Mouse (Mus musculus): ENCODE measurements around the gene Klk12. TPM values are rescaled to one million over a fixed set of nuclear protein-coding genes. Genes with fewer than 3 reads are reported as not detected.

The Klk12 gene
- 0.25 TPM in 1 of 2 replicates, not detected in the other for polyA plus RNA-seq (2015; fragmentation: Nextera tagmentation; extraction: Ambion mirVana)

- H3K36me3 ChIP-seq: no peaks in the 10 kb centered on the region
- H3K9ac ChIP-seq: no peak within 1 kb of the TSS
- H3K9me3 ChIP-seq: no peaks in the 10 kb centered on the region
- no peak within 1 kb of the TSS for H3K4me3 ChIP-seq
- 74% methylated on average over 4 of the region's 4 CpGs for WGBS
- H3K4me1 ChIP-seq: no peaks in the 10 kb centered on the region
- ATAC-seq (ENCODE audit: insufficient number of reproducible peaks, insufficient read depth, low FRiP score, low TSS enrichment, low read depth): no peak
- no peak within 1 kb of the TSS for H3K4me2 ChIP-seq
- no peak within 1 kb of the TSS for H3K27ac ChIP-seq
- no peaks in the 10 kb centered on the region for H3K27me3 ChIP-seq
These were observed at the start of gene Klk12 for GRCm38 (mm10) chr7:43768597-43768996. Gene Klk12, plus strand, starts transcription at chr7:43768897.

GRCm38 (mm10) chr7:43747788-43748187, 20.9 kb upstream of the Klk12 start:
- Histone ChIP-seq H3K9ac (no peak overlapping the region), H3K4me2 (no peak overlapping the region), H3K36me3 (no peaks in the 10 kb centered on the region), H3K27me3 (no peaks in the 10 kb centered on the region), H3K4me3 (no peak overlapping the region), H3K4me1 (no peaks in the 10 kb centered on the region), H3K9me3 (no peaks in the 10 kb centered on the region), H3K27ac (no peak overlapping the region)
- WGBS: 66% methylated on average over 1 of the region's 1 CpGs
- no peak for ATAC-seq (ENCODE audit: insufficient number of reproducible peaks, insufficient read depth, low FRiP score, low TSS enrichment, low read depth)

GRCm38 (mm10) chr7:43752806-43753205, 15.9 kb upstream of the Klk12 start:
- H3K4me3 ChIP-seq: no peak overlapping the region
- no peaks in the 10 kb centered on the region for H3K36me3 ChIP-seq
- H3K4me1 ChIP-seq: no peaks in the 10 kb centered on the region
- H3K4me2 ChIP-seq: no peak overlapping the region
- H3K9ac ChIP-seq: no peak overlapping the region
- no peaks in the 10 kb centered on the region for H3K9me3 ChIP-seq
- H3K27me3 ChIP-seq: no peaks in the 10 kb centered on the region
- H3K27ac ChIP-seq: no peak overlapping the region
- 62% methylated on average over 2 of the region's 2 CpGs for WGBS
- no peak for ATAC-seq (ENCODE audit: insufficient number of reproducible peaks, insufficient read depth, low FRiP score, low TSS enrichment, low read depth)

GRCm38 (mm10) chr7:43766484-43766883, 2.2 kb upstream of the Klk12 start:
- no peaks in the 10 kb centered on the region for H3K4me1 ChIP-seq
- WGBS: 43% methylated on average over 8 of the region's 8 CpGs
- H3K36me3 ChIP-seq: no peaks in the 10 kb centered on the region
- no peak for ATAC-seq (ENCODE audit: insufficient number of reproducible peaks, insufficient read depth, low FRiP score, low TSS enrichment, low read depth)
- no peaks in the 10 kb centered on the region for H3K27me3 ChIP-seq
- no peak overlapping the region for H3K4me3 ChIP-seq
- H3K9me3 ChIP-seq: no peaks in the 10 kb centered on the region
- H3K4me2 ChIP-seq: no peak overlapping the region
- H3K9ac ChIP-seq: no peak overlapping the region
- no peak overlapping the region for H3K27ac ChIP-seq

- no peak for ATAC-seq (ENCODE audit: insufficient number of reproducible peaks, insufficient read depth, low FRiP score, low TSS enrichment, low read depth)
- WGBS: 92% methylated on average over 8 of the region's 8 CpGs
- Histone ChIP-seq H3K4me3 (no peak overlapping the region), H3K27ac (no peak overlapping the region), H3K9me3 (no peaks in the 10 kb centered on the region), H3K36me3 (no peaks in the 10 kb centered on the region), H3K4me2 (no peak overlapping the region), H3K9ac (no peak overlapping the region), H3K4me1 (no peaks in the 10 kb centered on the region), H3K27me3 (no peaks in the 10 kb centered on the region)
These were observed 939 bp downstream of the Klk12 start for GRCm38 (mm10) chr7:43769636-43770035.

GRCm38 (mm10) chr7:43770701-43771100, 2.0 kb downstream of the Klk12 start:
- ATAC-seq (ENCODE audit: insufficient number of reproducible peaks, insufficient read depth, low FRiP score, low TSS enrichment, low read depth): no peak
- Histone ChIP-seq H3K4me1 (no peaks in the 10 kb centered on the region), H3K4me3 (no peak overlapping the region), H3K9me3 (no peaks in the 10 kb centered on the region), H3K9ac (no peak overlapping the region), H3K27me3 (no peaks in the 10 kb centered on the region), H3K4me2 (no peak overlapping the region), H3K36me3 (no peaks in the 10 kb centered on the region), H3K27ac (no peak overlapping the region)
- 93% methylated on average over 10 of the region's 10 CpGs for WGBS

- H3K27ac ChIP-seq: no peak overlapping the region
- no peaks in the 10 kb centered on the region for H3K36me3 ChIP-seq
- no peaks in the 10 kb centered on the region for H3K9me3 ChIP-seq
- H3K9ac ChIP-seq: no peak overlapping the region
- no peak overlapping the region for H3K4me2 ChIP-seq
- H3K27me3 ChIP-seq: no peaks in the 10 kb centered on the region
- no peak overlapping the region for H3K4me3 ChIP-seq
- no peak for ATAC-seq (ENCODE audit: insufficient number of reproducible peaks, insufficient read depth, low FRiP score, low TSS enrichment, low read depth)
- no peaks in the 10 kb centered on the region for H3K4me1 ChIP-seq
- WGBS: 93% methylated on average over 6 of the region's 6 CpGs
These were observed 3.2 kb downstream of the Klk12 start for GRCm38 (mm10) chr7:43771916-43772315.

- Histone ChIP-seq H3K9ac (no peak overlapping the region), H3K4me3 (no peak overlapping the region), H3K36me3 (no peaks in the 10 kb centered on the region), H3K9me3 (no peaks in the 10 kb centered on the region), H3K27ac (no peak overlapping the region), H3K27me3 (no peaks in the 10 kb centered on the region), H3K4me1 (no peaks in the 10 kb centered on the region), H3K4me2 (no peak overlapping the region)
- no peak for ATAC-seq (ENCODE audit: insufficient number of reproducible peaks, insufficient read depth, low FRiP score, low TSS enrichment, low read depth)
- 80% methylated on average over 3 of the region's 3 CpGs for WGBS
These were observed 4.2 kb downstream of the Klk12 start for GRCm38 (mm10) chr7:43772901-43773300.

GRCm38 (mm10) chr7:43774364-43774763, 5.7 kb downstream of the Klk12 start, which contains the start of gene Klk11:
Gene Klk11, plus strand, starts transcription at chr7:43774604.
- Histone ChIP-seq H3K27me3 (no peaks in the 10 kb centered on the region), H3K9me3 (no peaks in the 10 kb centered on the region), H3K27ac (peak within 1 kb of the TSS; percentile 69), H3K36me3 (no peaks in the 10 kb centered on the region), H3K4me2 (no peak within 1 kb of the TSS), H3K4me3 (no peak within 1 kb of the TSS), H3K4me1 (no peaks in the 10 kb centered on the region), H3K9ac (no peak within 1 kb of the TSS; the same call in 1 of the 2 replicates)
- no peak for ATAC-seq (ENCODE audit: insufficient number of reproducible peaks, insufficient read depth, low FRiP score, low TSS enrichment, low read depth)
- WGBS: 88% methylated on average over 5 of the region's 5 CpGs

- Histone ChIP-seq H3K9ac (no peak overlapping the region; the same call in 1 of the 2 replicates), H3K4me2 (no peak overlapping the region), H3K36me3 (no peaks in the 10 kb centered on the region), H3K27ac (peak overlapping the region; percentile 69), H3K4me3 (no peak overlapping the region), H3K27me3 (no peaks in the 10 kb centered on the region), H3K4me1 (no peaks in the 10 kb centered on the region), H3K9me3 (no peaks in the 10 kb centered on the region)
- ATAC-seq (ENCODE audit: insufficient number of reproducible peaks, insufficient read depth, low FRiP score, low TSS enrichment, low read depth): no peak
- WGBS: 41% methylated on average over 6 of the region's 6 CpGs
These were observed 6.1 kb downstream of the Klk12 start for GRCm38 (mm10) chr7:43774802-43775201.

- WGBS: 45% methylated on average over 6 of the region's 7 CpGs
- no peak for ATAC-seq (ENCODE audit: insufficient number of reproducible peaks, insufficient read depth, low FRiP score, low TSS enrichment, low read depth)
These were observed 6.8 kb downstream of the Klk12 start for GRCm38 (mm10) chr7:43775311-43776057.

GRCm38 (mm10) chr7:43776506-43776905, 7.8 kb downstream of the Klk12 start:
- H3K27me3 ChIP-seq: no peaks in the 10 kb centered on the region
- H3K4me3 ChIP-seq: no peak overlapping the region
- no peaks in the 10 kb centered on the region for H3K9me3 ChIP-seq
- no peaks in the 10 kb centered on the region for H3K36me3 ChIP-seq
- H3K9ac ChIP-seq: no peak overlapping the region
- ATAC-seq (ENCODE audit: insufficient number of reproducible peaks, insufficient read depth, low FRiP score, low TSS enrichment, low read depth): no peak
- 0 out of 2 replicates have a peak, but pooled peaks cover 6% of the 10 kb centered on the region for H3K4me1 ChIP-seq
- no peak overlapping the region for H3K4me2 ChIP-seq
- no peak overlapping the region for H3K27ac ChIP-seq
- WGBS: 78% methylated on average over 5 of the region's 5 CpGs

More at GRCm38 (mm10) chr7:43775311-43776057, 6.8 kb downstream of the Klk12 start:
- Histone ChIP-seq H3K4me1 (no peaks in the 10 kb centered on the region), H3K27me3 (no peaks in the 10 kb centered on the region), H3K9me3 (no peaks in the 10 kb centered on the region), H3K4me3 (no peak overlapping the region), H3K36me3 (no peaks in the 10 kb centered on the region), H3K4me2 (no peak overlapping the region), H3K9ac (no peak overlapping the region), H3K27ac (peak overlapping the region; percentile 69)
